Mouse (Mus musculus) embryo, embryonic 11.5 days (tissue): ENCODE measurements at regions not wholly inside any gene's neighbourhood (a gene's known extent, or its start where the extent isn't known, plus 50 kb on each side); places are given as distances from the start of the nearest gene placed in this dataset.

Source experiments
- DNase-seq: peaks from one replicate; pipeline ENCODE4 v3.0.0-alpha.2; 2012; ENCODE audit warnings: low read depth, low spot score

DNA sequence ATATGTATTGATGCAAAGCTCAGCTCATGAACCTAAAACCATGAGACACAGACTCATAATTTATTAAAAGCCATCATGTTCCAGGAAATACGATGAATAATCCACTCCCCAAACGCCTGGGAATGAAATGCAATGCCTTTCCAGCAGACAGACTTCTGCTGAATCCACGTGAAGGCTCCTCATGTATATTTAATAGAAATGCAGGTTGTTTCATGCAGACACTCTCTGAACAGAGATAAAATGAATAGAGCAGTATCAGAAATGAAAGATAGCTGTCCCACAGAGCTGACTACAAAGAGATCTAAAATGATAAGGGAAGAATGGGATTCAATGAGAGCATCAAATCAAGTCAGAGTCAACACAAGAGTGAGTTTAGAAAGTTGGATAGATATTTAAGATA is 376.3 kb upstream of the Lrfn5 start:
- DNase-seq: no peak

DNA sequence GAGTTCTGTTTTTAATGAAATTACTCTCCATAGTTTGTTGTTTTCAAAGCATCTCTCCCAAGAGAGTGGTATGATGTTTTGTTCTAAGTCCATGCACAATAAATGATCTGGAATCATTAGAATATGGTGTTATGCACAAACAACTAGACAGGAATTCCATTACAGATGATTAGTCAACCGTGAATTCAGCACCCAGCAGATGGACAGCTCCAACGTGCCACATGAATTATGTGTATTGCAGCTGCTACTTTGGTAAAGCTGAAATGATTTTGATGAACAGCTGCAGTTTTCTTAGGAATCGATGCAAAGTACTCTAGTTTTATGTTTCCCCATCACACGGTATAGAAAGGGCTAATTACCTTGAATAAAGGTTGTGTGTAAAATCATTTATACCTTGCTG is 347.6 kb upstream of the Lrfn5 start:
- DNase-seq: peak; percentile 26
